Mouse (Mus musculus) kidney, embryonic 15.5 days (tissue): ENCODE results near the gene Ppil3. TPM values are rescaled to one million over a fixed set of nuclear protein-coding genes. Genes with fewer than 3 reads are reported as not detected.

Source experiments
- polyA plus RNA-seq: library from polyadenylated mRNA; unstranded; fragments of >200 nt; fragmentation: Nextera tagmentation; extraction: Ambion mirVana; gene quantifications from 2 replicates; pipeline ENCODE4 v1.2.1, GENCODE M21; 2015

Gene Ppil3
- polyA plus RNA-seq, 1 experiment from 2014 or later = 52.0 TPM

Other genes starting within 250 kb of the Ppil3 start
- 0.05 and 0.60 TPM in 2 replicates for gene Aox4, start 235.1 kb downstream of the Ppil3 start, polyA plus RNA-seq
- 0.08 and 0.12 TPM in 2 replicates for gene Aox2, start 167.2 kb downstream of the Ppil3 start, polyA plus RNA-seq
- 367 and 397 TPM in 2 replicates for gene Bzw1, start 52.6 kb downstream of the Ppil3 start, polyA plus RNA-seq
- gene Clk1, start 21.4 kb downstream of the Ppil3 start, polyA plus RNA-seq = 185 and 199 TPM in 2 replicates
- gene Nif3l1, start 335 bp downstream of the Ppil3 start, polyA plus RNA-seq = 44.7 and 46.7 TPM in 2 replicates
- 31.7 and 33.3 TPM in 2 replicates for gene Orc2, start 59.6 kb upstream of the Ppil3 start, polyA plus RNA-seq
- 8.5 and 9.8 TPM in 2 replicates for gene Fam126b, start 140.8 kb upstream of the Ppil3 start, polyA plus RNA-seq
- gene Ndufb3, start 140.9 kb upstream of the Ppil3 start, polyA plus RNA-seq = 181 and 206 TPM in 2 replicates